Mouse (Mus musculus): ENCODE results near the gene Ovol1. TPM values are rescaled to one million over a fixed set of nuclear protein-coding genes. Genes with fewer than 3 reads are reported as not detected.
A peak's percentile ranks its signal among the peaks of the same experiment; 100 is the strongest.

The Ovol1 gene
- total RNA-seq, 1 experiment: 0.58 TPM

DNA sequence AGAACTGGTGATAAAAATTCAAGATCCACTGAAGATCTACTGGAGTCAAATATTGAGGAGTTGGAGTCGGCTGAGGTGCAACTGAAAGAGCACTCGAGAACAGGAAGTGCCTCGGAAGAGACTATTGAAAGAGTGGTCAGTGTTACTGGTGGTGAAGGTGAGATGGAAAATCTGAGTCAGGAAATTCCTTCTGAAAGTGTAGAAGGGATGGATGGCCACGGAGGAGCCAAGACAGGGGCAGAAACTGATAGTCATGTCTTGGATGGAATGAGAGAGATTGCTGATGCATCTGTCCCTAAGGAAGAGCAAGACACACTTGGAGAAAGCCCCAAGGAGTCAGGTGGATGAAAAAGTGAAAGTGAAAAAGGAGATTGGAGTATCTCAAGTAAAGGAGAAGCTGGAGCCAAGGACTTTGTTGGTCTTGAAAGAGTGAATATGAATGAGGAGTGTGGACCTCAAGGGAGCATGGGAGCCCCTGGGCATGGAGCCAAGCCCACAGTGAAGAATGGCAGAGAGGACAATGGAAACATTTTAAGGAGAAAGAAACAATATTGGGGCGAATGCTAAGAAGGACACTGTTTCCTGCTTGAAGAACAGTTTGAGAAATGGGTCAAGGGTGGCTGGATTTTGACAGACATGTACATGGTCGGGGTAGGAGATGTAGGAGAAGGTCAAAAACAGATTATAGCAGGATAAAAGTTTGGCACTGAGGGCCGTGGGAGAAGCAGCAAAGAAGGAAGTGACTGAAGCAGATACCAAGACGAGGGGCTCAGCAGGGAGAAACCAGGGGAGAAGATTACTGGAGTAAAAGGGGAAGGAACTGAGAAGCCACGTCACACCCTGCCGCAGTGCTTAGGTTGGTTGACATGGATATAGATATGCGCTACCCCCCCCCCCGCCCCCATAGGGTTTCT is 48.1 kb downstream of the Ovol1 start:
- peaks cover 4 to 16% of the 10 kb centered on the region in 2 experiments; a peak in 3 of 4 replicates for H3K4me1 ChIP-seq (ENCODE audit: control insufficient read depth in 2 of 2, insufficient read depth in 2 of 2, low read length in 2 of 2, poor library complexity in 1 of 2)
- TF ChIP-seq CHD2 (IDR thresholded peaks at IDR 0.05; ENCODE audit: low read depth, low read length): no peak
- TF ChIP-seq ZNF384 (IDR thresholded peaks at IDR 0.05; ENCODE audit: low read depth, low read length): no peak
- TF ChIP-seq MAFK (IDR thresholded peaks at IDR 0.05; ENCODE audit: insufficient read depth, low read depth, low read length): no peak
- no peak for TF ChIP-seq HCFC1 (IDR thresholded peaks at IDR 0.05; ENCODE audit: borderline replicate concordance, insufficient read depth, low read length)
- TF ChIP-seq ZC3H11A (IDR thresholded peaks at IDR 0.05; ENCODE audit: borderline replicate concordance, low read depth, low read length): no peak
- no peaks in the 10 kb centered on the region for H3K9me3 ChIP-seq (ENCODE audit: control insufficient read depth, insufficient read depth, low read depth, low read length)
- H3K36me3 ChIP-seq (ENCODE audit: control insufficient read depth, insufficient read depth, low read length, poor library complexity, severe bottlenecking): no peaks in the 10 kb centered on the region
- H3K27ac ChIP-seq (ENCODE audit: insufficient read depth, low read depth, low read length, poor library complexity, severe bottlenecking): no peak overlapping the region
- in situ Hi-C loops (cut with MboI; ENCODE audit: low sequenced_read_pairs in 2 of 2, unreplicated experiment in 2 of 2): no loop called here
- H3K9ac ChIP-seq (ENCODE audit: insufficient read depth, low read depth, low read length, poor library complexity, severe bottlenecking): no peak overlapping the region
- no peak overlapping the region for H3K4me3 ChIP-seq (ENCODE audit: insufficient read depth in 1 of 2, low read depth in 1 of 2, low read length in 2 of 2, poor library complexity in 1 of 2, severe bottlenecking in 1 of 2)
- DNase-seq (ENCODE audit: low read depth, low spot score): no peak

DNA sequence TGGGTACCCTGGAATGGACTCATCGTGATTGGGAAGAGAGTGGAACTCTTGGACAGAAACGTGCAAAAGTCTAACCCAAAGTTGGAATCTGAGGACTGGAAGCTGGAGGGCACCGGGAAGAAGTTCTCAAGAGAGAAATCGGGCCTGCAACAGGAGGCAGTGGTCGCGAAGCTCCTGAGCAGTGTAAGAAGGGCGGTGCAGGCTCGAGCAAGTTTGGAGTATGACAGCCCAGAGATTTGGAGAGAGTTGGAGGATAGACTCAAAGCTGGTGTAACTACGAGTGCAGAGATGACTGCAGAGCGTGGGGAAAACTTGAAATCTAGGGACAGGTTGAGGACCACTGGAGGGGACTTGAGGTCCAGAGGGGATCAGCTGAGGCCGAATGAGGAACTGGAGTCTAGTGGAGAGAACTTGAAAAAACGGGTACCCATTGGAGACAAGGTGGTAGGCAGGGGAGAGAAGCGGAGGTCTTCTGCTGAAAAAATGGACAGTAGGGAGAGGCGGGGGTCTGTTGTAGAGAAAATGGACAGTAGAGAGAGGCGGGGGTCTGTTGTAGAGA is 49.3 kb downstream of the Ovol1 start:
- Histone ChIP-seq H3K9ac (ENCODE audit: insufficient read depth, low read depth, low read length, poor library complexity, severe bottlenecking) (peak overlapping the region; percentile 79), H3K4me3 (ENCODE audit: insufficient read depth in 1 of 2, low read depth in 1 of 2, low read length in 2 of 2, poor library complexity in 1 of 2, severe bottlenecking in 1 of 2) (peak overlapping the region; percentile 67 to 72), H3K36me3 (ENCODE audit: control insufficient read depth, insufficient read depth, low read length, poor library complexity, severe bottlenecking) (no peaks in the 10 kb centered on the region), H3K4me1 (ENCODE audit: control insufficient read depth in 2 of 2, insufficient read depth in 2 of 2, low read length in 2 of 2, poor library complexity in 1 of 2) (peaks cover 2 to 10% of the 10 kb centered on the region in 2 experiments; a peak in 2 of 4 replicates), H3K27ac (ENCODE audit: insufficient read depth, low read depth, low read length, poor library complexity, severe bottlenecking) (no peak overlapping the region), H3K9me3 (ENCODE audit: control insufficient read depth, insufficient read depth, low read depth, low read length) (no peaks in the 10 kb centered on the region)
- DNase-seq (ENCODE audit: low read depth, low spot score): no peak
- in situ Hi-C loops (cut with MboI; ENCODE audit: low sequenced_read_pairs in 2 of 2, unreplicated experiment in 2 of 2): no loop called here
- TF ChIP-seq CHD2 (IDR thresholded peaks at IDR 0.05; ENCODE audit: low read depth, low read length) (no peak), MAFK (IDR thresholded peaks at IDR 0.05; ENCODE audit: insufficient read depth, low read depth, low read length) (no peak)

DNA sequence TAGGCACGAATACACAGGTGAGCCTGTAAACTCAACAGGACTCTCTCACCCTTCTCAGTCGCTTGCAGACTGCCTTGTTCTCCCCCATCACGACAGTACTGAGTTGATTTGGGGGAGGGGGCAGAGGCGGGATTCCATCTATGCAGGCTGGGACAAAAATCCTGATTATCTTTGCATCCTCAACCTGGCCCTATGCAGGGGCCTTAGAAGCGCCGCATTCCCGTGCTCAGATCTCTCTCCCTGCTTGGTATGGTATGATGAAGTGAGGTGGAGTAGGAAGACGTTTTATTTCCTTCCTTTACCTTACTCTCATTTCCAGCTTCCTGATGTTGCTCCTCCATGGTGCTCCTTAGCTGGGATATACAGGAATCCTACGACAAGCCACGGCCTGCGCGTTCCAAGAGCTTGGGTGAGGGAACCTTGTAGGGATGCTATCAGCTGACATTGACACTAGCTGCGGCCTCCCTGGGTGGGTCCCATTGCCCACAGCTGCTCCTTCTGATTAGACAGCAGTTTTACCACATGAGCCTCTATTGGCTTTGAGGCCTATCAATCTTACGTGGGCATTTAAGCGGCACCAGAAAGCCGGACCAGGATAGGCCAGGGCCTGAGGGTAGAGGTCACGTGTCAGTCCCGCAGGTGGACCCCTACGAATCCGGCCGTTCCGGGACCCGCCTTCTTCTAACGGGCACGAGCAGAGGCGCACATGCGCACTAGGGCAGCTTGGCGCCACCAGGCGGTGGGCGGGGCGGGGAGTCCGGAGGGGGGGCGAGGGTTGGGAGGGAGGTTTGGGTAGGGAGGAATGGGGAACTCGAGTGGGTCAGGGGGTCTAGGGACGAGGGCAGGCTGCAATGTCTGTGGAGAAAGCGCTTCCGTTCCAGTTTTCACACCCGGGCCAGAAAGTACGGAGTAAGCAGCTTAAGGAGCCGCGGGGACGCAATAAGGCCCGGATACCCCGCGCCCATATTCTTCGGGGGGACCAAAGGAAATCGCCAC is 50.1 kb downstream of the Ovol1 start, which contains the start of gene Snx32:
TSS of gene Snx32 (minus strand) at position 508 of the 996 bp plus-strand sequence.
- Histone ChIP-seq H3K9me3 (ENCODE audit: control insufficient read depth, insufficient read depth, low read depth, low read length) (no peaks in the 10 kb centered on the region), H3K27ac (ENCODE audit: insufficient read depth, low read depth, low read length, poor library complexity, severe bottlenecking) (no peak within 1 kb of the TSS), H3K9ac (ENCODE audit: insufficient read depth, low read depth, low read length, poor library complexity, severe bottlenecking) (peak within 1 kb of the TSS; percentile 79), H3K36me3 (ENCODE audit: control insufficient read depth, insufficient read depth, low read length, poor library complexity, severe bottlenecking) (no peaks in the 10 kb centered on the region), H3K4me1 (ENCODE audit: control insufficient read depth in 2 of 2, insufficient read depth in 2 of 2, low read length in 2 of 2, poor library complexity in 1 of 2) (peaks cover 1 to 5% of the 10 kb centered on the region in 2 experiments; a peak in 1 of 4 replicates), H3K4me3 (ENCODE audit: insufficient read depth in 1 of 2, low read depth in 1 of 2, low read length in 2 of 2, poor library complexity in 1 of 2, severe bottlenecking in 1 of 2) (peak within 1 kb of the TSS; percentile 72 to 74)
- TF ChIP-seq ZNF384 (IDR thresholded peaks at IDR 0.05; ENCODE audit: low read depth, low read length) (no peak), HCFC1 (IDR thresholded peaks at IDR 0.05; ENCODE audit: borderline replicate concordance, insufficient read depth, low read length) (no peak), ZC3H11A (IDR thresholded peaks at IDR 0.05; ENCODE audit: borderline replicate concordance, low read depth, low read length) (no peak), MAFK (IDR thresholded peaks at IDR 0.05; ENCODE audit: insufficient read depth, low read depth, low read length) (peak; percentile 79), CHD2 (IDR thresholded peaks at IDR 0.05; ENCODE audit: low read depth, low read length) (peak; percentile 93)
- peak; percentile 97 for DNase-seq (ENCODE audit: low read depth, low spot score)
- in situ Hi-C loops (cut with MboI; ENCODE audit: low sequenced_read_pairs in 2 of 2, unreplicated experiment in 2 of 2): no loop called here

DNA sequence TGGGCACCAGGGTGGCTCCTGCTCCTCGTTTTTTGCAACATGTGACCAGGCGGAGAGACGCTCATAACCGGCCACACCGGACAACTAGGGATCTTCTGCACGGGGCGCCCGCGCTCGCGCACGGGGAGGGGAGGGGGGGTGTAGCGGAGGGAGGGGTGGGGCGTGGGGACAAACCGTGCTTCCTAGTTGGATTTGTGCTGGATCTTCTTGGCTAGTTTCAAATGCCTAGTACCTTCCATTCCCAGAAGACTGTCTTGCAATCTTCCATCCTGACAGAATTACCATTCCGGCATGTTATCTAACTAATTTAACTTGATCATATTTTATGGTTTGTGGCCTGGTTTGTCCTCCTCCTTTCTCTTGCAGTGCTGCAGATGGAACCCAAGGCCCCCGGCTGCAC is 56.8 kb downstream of the Ovol1 start, which contains the start of gene 1700020D05Rik:
TSS of gene 1700020D05Rik (minus strand) at position 101 of the 400 bp plus-strand sequence.
- DNase-seq (ENCODE audit: low read depth, low spot score): no peak
- TF ChIP-seq CHD2 (IDR thresholded peaks at IDR 0.05; ENCODE audit: low read depth, low read length) (no peak), ZNF384 (IDR thresholded peaks at IDR 0.05; ENCODE audit: low read depth, low read length) (no peak), ZC3H11A (IDR thresholded peaks at IDR 0.05; ENCODE audit: borderline replicate concordance, low read depth, low read length) (no peak)
- no peaks in the 10 kb centered on the region for H3K36me3 ChIP-seq (ENCODE audit: control insufficient read depth, insufficient read depth, low read length, poor library complexity, severe bottlenecking)
- H3K9ac ChIP-seq (ENCODE audit: insufficient read depth, low read depth, low read length, poor library complexity, severe bottlenecking): 0 out of 2 replicates have a peak within 1 kb of the TSS, but pooled peaks have one; percentile 2
- in situ Hi-C loops (cut with MboI; ENCODE audit: low sequenced_read_pairs in 2 of 2, unreplicated experiment in 2 of 2): no loop called here
- peaks cover 0 to 2% of the 10 kb centered on the region in 2 experiments; a peak in 1 of 4 replicates for H3K4me1 ChIP-seq (ENCODE audit: control insufficient read depth in 2 of 2, insufficient read depth in 2 of 2, low read length in 2 of 2, poor library complexity in 1 of 2)
- peak within 1 kb of the TSS; percentile 39 to 50 for H3K4me3 ChIP-seq (ENCODE audit: insufficient read depth in 1 of 2, low read depth in 1 of 2, low read length in 2 of 2, poor library complexity in 1 of 2, severe bottlenecking in 1 of 2)
- H3K27ac ChIP-seq (ENCODE audit: insufficient read depth, low read depth, low read length, poor library complexity, severe bottlenecking): no peak within 1 kb of the TSS
- no peaks in the 10 kb centered on the region for H3K9me3 ChIP-seq (ENCODE audit: control insufficient read depth, insufficient read depth, low read depth, low read length)

Data from ES-E14 (cell line).